Mouse (Mus musculus) heart, embryonic 14.5 days (tissue): Measurements from ENCODE around the gene Aste1. TPM values are rescaled to one million over a fixed set of nuclear protein-coding genes. Genes with fewer than 3 reads are reported as not detected.

Experiments
- ATAC-seq: fragments of 200-750 bp; cut with Nextera tagmentation; 2 replicates; pipeline ENCODE4 v1.8.0; 2017; ENCODE audit warnings: low read depth, moderate TSS enrichment; ENCODE audit not compliant: insufficient number of reproducible peaks, insufficient read depth, low FRiP score
- H3K27ac ChIP-seq, 2 experiments: fragments of 200-500 bp in 1 of 2; fragments of 300-500 bp in 1 of 2; sonication (generic) in 1 of 2; replicated peaks in 1 of 2; 2 replicates each; pipeline ENCODE4 v1.5.1; 2012 to 2014; ENCODE audit warnings: low read depth in 2 of 2, low read length in 2 of 2, control low read depth in 1 of 2, mild to moderate bottlenecking in 1 of 2, mixed read lengths in 1 of 2; ENCODE audit not compliant: control insufficient read depth in 1 of 2, insufficient read depth in 1 of 2
- H3K27me3 ChIP-seq: fragments of 300-500 bp; sonication (generic); 2 replicates; pipeline ENCODE4 v1.6.1; 2014; ENCODE audit warnings: mild to moderate bottlenecking, low read length, control low read depth; ENCODE audit not compliant: control insufficient read depth, insufficient read depth
- H3K36me3 ChIP-seq: fragments of 300-500 bp; sonication (generic); 2 replicates; pipeline ENCODE4 v1.6.1; 2014; ENCODE audit warnings: mild to moderate bottlenecking, control low read depth, low read length, mixed read lengths; ENCODE audit not compliant: control insufficient read depth, insufficient read depth
- H3K4me1 ChIP-seq, 2 experiments: fragments of 200-500 bp in 1 of 2; fragments of 300-500 bp in 1 of 2; sonication (generic) in 1 of 2; 2 replicates each; pipeline ENCODE4 v1.6.1; 2012 to 2014; ENCODE audit warnings: low read length in 2 of 2, control low read depth in 1 of 2, mixed read lengths in 1 of 2; ENCODE audit not compliant: control insufficient read depth in 2 of 2, insufficient read depth in 2 of 2
- H3K4me2 ChIP-seq: fragments of 300-500 bp; sonication (generic); 2 replicates; pipeline ENCODE4 v1.6.1; 2014; ENCODE audit warnings: mild to moderate bottlenecking, low read length
- H3K4me3 ChIP-seq, 2 experiments: fragments of 200-500 bp in 1 of 2; fragments of 300-500 bp in 1 of 2; sonication (generic) in 1 of 2; 2 replicates each; pipeline ENCODE4 v1.5.1; 2012 to 2014; ENCODE audit warnings: low read length in 2 of 2, mild to moderate bottlenecking in 2 of 2, control low read depth in 1 of 2, low read depth in 1 of 2, moderate library complexity in 1 of 2; ENCODE audit not compliant: control insufficient read depth in 1 of 2, insufficient read depth in 1 of 2
- H3K9ac ChIP-seq: fragments of 300-500 bp; sonication (generic); 2 replicates; pipeline ENCODE4 v1.6.1; 2014; ENCODE audit warnings: mild to moderate bottlenecking, low read length
- H3K9me3 ChIP-seq: fragments of 300-500 bp; sonication (generic); 2 replicates; pipeline ENCODE4 v1.6.1; 2016; ENCODE audit warnings: low read length, control low read depth; ENCODE audit not compliant: control insufficient read depth
- WGBS: fragments of 180-500 bp; shearing (Covaris S2); extraction: QIAGEN DNeasy Blood & Tissue Kit; methylation state at CpG from one replicate; pipeline ENCODE4 v1.1.7; 2014; 5-methylcytosine and 5-hydroxymethylcytosine counted together
- polyA plus RNA-seq: library from polyadenylated mRNA; unstranded; fragments of >200 nt; fragmentation: Nextera tagmentation; extraction: Ambion mirVana; gene quantifications from 2 replicates; pipeline ENCODE4 v1.2.1, GENCODE M21; 2014

Aste1 gene
- 13.3 and 15.1 TPM in 2 replicates for polyA plus RNA-seq

DNA sequence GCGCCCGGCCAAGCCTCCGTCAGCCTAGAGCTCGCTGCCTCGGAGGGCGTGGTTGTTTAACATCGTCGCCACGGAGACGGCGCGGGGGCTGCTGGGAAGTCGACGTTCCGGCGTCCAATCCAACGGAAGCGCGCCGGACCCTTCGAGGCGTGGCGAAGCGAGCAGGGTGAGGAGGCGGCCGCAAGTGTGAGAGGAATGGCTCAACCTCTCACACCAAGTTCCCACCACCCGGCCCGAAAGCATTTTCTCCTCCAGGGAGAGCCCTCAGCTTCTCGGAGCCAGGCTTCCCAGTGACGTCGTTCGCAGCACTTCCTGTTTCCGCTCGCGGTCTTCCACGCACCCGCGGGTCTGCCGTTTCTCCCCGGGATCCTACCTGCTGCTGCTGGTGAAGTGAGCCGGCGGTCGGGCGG, at the start of gene Aste1, which contains the start of gene Nek11:
Gene Aste1, plus strand, starts transcription at position 175 of the 410 bp plus-strand sequence.
Gene Nek11, minus strand, starts transcription at position 307 of the 410 bp plus-strand sequence.
- under 1% methylated on average over 44 of the region's 44 CpGs for WGBS
- H3K36me3 ChIP-seq: peaks cover 31% of the 10 kb centered on the region
- peak within 1 kb of the TSS; percentile 82 for H3K9ac ChIP-seq
- no peaks in the 10 kb centered on the region for H3K27me3 ChIP-seq
- H3K9me3 ChIP-seq: no peaks in the 10 kb centered on the region
- peak within 1 kb of the TSS; percentile 90 for H3K4me2 ChIP-seq
- H3K4me3 ChIP-seq: peak within 1 kb of the TSS; percentile 79 to 88
- H3K27ac ChIP-seq: peak within 1 kb of the TSS; percentile 97 to 99
- peaks cover 0 to 26% of the 10 kb centered on the region in 2 experiments; a peak in 3 of 4 replicates for H3K4me1 ChIP-seq
- peak; percentile 96 for ATAC-seq

DNA sequence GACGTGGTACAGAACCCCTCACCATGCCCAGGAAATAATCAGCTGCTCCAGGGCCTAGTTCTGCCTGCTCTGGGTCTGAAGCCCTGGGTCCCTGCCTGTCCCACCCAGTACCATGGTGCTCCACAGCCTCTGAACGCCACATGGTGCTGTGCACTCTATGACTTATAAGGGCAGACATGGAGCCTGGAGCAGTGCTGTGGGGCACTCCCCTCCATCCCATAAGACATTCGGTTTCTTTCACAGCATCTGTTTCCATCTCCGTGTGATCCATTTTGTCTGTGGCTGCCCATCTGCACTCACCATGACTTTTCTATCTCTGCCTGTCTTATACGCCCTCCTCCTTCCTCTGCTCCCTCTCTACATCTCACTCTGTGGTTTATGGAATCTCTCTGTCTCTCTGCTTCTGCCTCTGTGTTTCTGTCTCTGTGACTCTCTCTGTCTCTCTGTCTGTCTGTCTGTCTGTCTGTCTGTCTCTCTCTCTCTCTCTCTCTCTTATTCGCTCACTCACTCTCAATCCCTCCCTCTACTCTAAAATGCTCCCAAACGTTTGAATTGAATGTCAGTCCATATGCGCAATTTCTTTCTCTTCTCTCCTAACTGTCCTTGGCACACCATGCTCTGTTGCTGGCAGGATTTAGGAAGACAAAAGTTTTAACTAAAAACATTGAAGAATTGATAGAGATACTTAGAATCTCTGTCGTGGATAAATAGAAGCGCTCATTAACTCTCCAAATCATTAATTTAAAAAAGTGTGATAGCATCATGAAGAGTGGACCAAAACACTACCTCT, 46.8 kb upstream of the Aste1 start:
- Histone ChIP-seq H3K9me3 (0 out of 2 replicates have a peak, but pooled peaks cover 3% of the 10 kb centered on the region), H3K27me3 (no peaks in the 10 kb centered on the region), H3K9ac (no peak overlapping the region), H3K4me3 (no peak overlapping the region), H3K4me1 (no peaks in the 10 kb centered on the region), H3K27ac (no peak overlapping the region), H3K36me3 (no peaks in the 10 kb centered on the region), H3K4me2 (no peak overlapping the region)
- WGBS: 66% methylated on average over 10 of the region's 10 CpGs
- ATAC-seq: no peak

DNA sequence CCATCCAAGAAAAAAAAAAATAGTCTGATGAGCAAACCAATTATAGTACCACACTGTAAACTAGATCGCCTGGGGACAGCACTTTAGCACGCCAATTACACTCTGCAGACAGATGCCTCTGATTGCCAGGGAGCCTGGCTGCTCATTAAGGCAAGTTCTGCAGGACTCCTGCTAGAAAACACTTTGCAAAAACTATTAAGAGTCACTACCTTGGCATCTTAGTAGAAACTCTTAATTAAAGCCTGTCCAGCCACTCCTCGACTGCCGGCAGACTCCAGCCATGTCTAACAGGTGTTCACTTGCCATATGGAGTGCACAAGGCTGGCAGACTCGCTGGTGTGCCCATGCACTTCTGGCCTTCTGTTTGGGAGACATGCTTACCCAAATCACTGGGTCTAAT, 46.2 kb upstream of the Aste1 start:
- no peak for ATAC-seq
- H3K36me3 ChIP-seq: no peaks in the 10 kb centered on the region
- no peaks in the 10 kb centered on the region for H3K4me1 ChIP-seq
- H3K9me3 ChIP-seq: no peaks in the 10 kb centered on the region
- H3K27me3 ChIP-seq: no peaks in the 10 kb centered on the region
- 72% methylated on average over 5 of the region's 5 CpGs for WGBS
- H3K9ac ChIP-seq: no peak overlapping the region
- H3K4me3 ChIP-seq: no peak overlapping the region
- H3K27ac ChIP-seq: no peak overlapping the region
- no peak overlapping the region for H3K4me2 ChIP-seq

GRCm38 (mm10) chr9:105362181-105362580, 33.0 kb upstream of the Aste1 start:
- H3K27ac ChIP-seq: no peak overlapping the region
- no peaks in the 10 kb centered on the region for H3K36me3 ChIP-seq
- H3K9ac ChIP-seq: no peak overlapping the region
- no peaks in the 10 kb centered on the region for H3K27me3 ChIP-seq
- 58% methylated on average over 2 of the region's 2 CpGs for WGBS
- no peaks in the 10 kb centered on the region for H3K9me3 ChIP-seq
- H3K4me3 ChIP-seq: no peak overlapping the region
- H3K4me2 ChIP-seq: no peak overlapping the region
- H3K4me1 ChIP-seq: no peaks in the 10 kb centered on the region
- no peak for ATAC-seq

GRCm38 (mm10) chr9:105363520-105364231, 31.5 kb upstream of the Aste1 start:
- Histone ChIP-seq H3K27me3 (no peaks in the 10 kb centered on the region), H3K9me3 (no peaks in the 10 kb centered on the region), H3K4me1 (no peaks in the 10 kb centered on the region), H3K9ac (no peak overlapping the region), H3K4me2 (no peak overlapping the region), H3K36me3 (no peaks in the 10 kb centered on the region), H3K4me3 (no peak overlapping the region), H3K27ac (no peak overlapping the region)
- no peak for ATAC-seq
- 75% methylated on average over 5 of the region's 5 CpGs for WGBS

GRCm38 (mm10) chr9:105366199-105366598, 29.0 kb upstream of the Aste1 start:
- 86% methylated on average over 4 of the region's 4 CpGs for WGBS
- H3K4me2 ChIP-seq: no peak overlapping the region
- no peak for ATAC-seq
- H3K4me3 ChIP-seq: no peak overlapping the region
- H3K36me3 ChIP-seq: no peaks in the 10 kb centered on the region
- no peaks in the 10 kb centered on the region for H3K27me3 ChIP-seq
- H3K4me1 ChIP-seq: no peaks in the 10 kb centered on the region
- H3K9me3 ChIP-seq: no peaks in the 10 kb centered on the region
- no peak overlapping the region for H3K9ac ChIP-seq
- H3K27ac ChIP-seq: no peak overlapping the region

DNA sequence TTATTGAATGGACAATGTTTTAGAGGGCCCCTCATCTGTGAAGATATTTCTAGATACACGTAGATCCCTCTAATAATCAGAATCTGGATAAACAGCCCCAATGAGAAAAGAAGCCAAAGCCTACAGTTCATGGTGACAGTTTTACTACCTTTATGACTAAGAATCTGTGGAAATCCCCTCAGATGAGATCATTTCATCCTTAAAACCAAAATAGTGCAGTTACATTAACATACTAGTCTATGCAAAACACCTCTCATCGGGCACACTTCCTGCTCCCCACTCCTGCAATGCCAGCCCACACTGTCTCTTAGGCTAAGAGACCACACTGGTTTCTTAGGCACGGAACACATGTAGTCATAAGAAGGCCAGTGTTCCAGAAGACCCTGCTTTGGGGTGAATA, 26.6 kb upstream of the Aste1 start:
- 79% methylated on average over 3 of the region's 3 CpGs for WGBS
- no peak for ATAC-seq
- no peaks in the 10 kb centered on the region for H3K36me3 ChIP-seq

More for the DNA sequence above, 26.6 kb upstream of the Aste1 start:
- Histone ChIP-seq H3K9ac (no peak overlapping the region), H3K27ac (no peak overlapping the region), H3K4me3 (no peak overlapping the region), H3K9me3 (no peaks in the 10 kb centered on the region), H3K4me2 (no peak overlapping the region), H3K27me3 (no peaks in the 10 kb centered on the region), H3K4me1 (no peaks in the 10 kb centered on the region)
